Mouse (Mus musculus) forebrain, postnatal 0 days (tissue): ENCODE measurements around the gene Esrp2. TPM values are rescaled to one million over a fixed set of nuclear protein-coding genes. Genes with fewer than 3 reads are reported as not detected.

ENCODE experiments used
- ATAC-seq: fragments of 200-750 bp; cut with Nextera tagmentation; 2 replicates; pipeline ENCODE4 v1.8.0; 2017; ENCODE audit warnings: mild to moderate bottlenecking, moderate library complexity
- DNase-seq: peaks from one replicate; pipeline ENCODE4 v3.0.0-alpha.2; 2015
- H3K27ac ChIP-seq: fragments of 300-500 bp; sonication (generic); 2 replicates; pipeline ENCODE4 v1.5.1; 2014; ENCODE audit warnings: low read depth, mild to moderate bottlenecking, antibody characterized with exemption, low read length, moderate library complexity, mixed read lengths
- H3K27me3 ChIP-seq: fragments of 300-500 bp; sonication (generic); 2 replicates; pipeline ENCODE4 v1.6.1; 2014; ENCODE audit warnings: mild to moderate bottlenecking, low read length, mixed read lengths; ENCODE audit not compliant: insufficient read depth
- H3K36me3 ChIP-seq: fragments of 300-500 bp; sonication (generic); 2 replicates; pipeline ENCODE4 v1.6.1; 2014; ENCODE audit warnings: mild to moderate bottlenecking, moderate library complexity; ENCODE audit not compliant: insufficient read depth
- H3K4me1 ChIP-seq: fragments of 300-500 bp; sonication (generic); 2 replicates; pipeline ENCODE4 v1.6.1; 2014; ENCODE audit warnings: antibody characterized with exemption; ENCODE audit not compliant: insufficient read depth
- H3K4me2 ChIP-seq: fragments of 300-500 bp; sonication (generic); 2 replicates; pipeline ENCODE4 v1.6.1; 2014; ENCODE audit warnings: low read depth, mild to moderate bottlenecking, moderate library complexity
- H3K4me3 ChIP-seq: fragments of 300-500 bp; sonication (generic); 2 replicates; pipeline ENCODE4 v1.5.1; 2014; ENCODE audit warnings: low read depth, low read length, mixed read lengths
- H3K9ac ChIP-seq: fragments of 300-500 bp; sonication (generic); 2 replicates; pipeline ENCODE4 v1.6.1; 2014; ENCODE audit warnings: mild to moderate bottlenecking
- H3K9me3 ChIP-seq: fragments of 300-500 bp; sonication (generic); 2 replicates; pipeline ENCODE4 v1.6.1; 2016; ENCODE audit warnings: low read length
- CTCF ChIP-seq: sonication (generic); IDR thresholded peaks from 2 replicates; pipeline ENCODE4 v1.5.1; 2016; ENCODE audit warnings: antibody characterized with exemption, control low read depth, low read depth
- WGBS: fragments of 180-500 bp; shearing (Covaris S2); extraction: QIAGEN DNeasy Blood & Tissue Kit; methylation state at CpG from one replicate; pipeline ENCODE4 v1.1.7; 2014; 5-methylcytosine and 5-hydroxymethylcytosine counted together
- polyA plus RNA-seq: library from polyadenylated mRNA; unstranded; fragments of >200 nt; fragmentation: Nextera tagmentation; extraction: Ambion mirVana; gene quantifications from 2 replicates; pipeline ENCODE4 v1.2.1, GENCODE M21; 2015
- total RNA-seq: library from RNA; depleted of rRNA; stranded (reverse); fragments of >200 nt; gene quantifications from 2 replicates; pipeline ENCODE4 v1.2.3, GENCODE M21; 2014

Gene Esrp2
- total and polyA plus RNA-seq, 2 experiments from 2014 or later = 0.14 TPM; not detected in 1

- H3K4me1 ChIP-seq = peaks cover 10% of the 10 kb centered on the region
- H3K36me3 ChIP-seq = no peaks in the 10 kb centered on the region
- ATAC-seq = no peak
- no peak overlapping the region for H3K27ac ChIP-seq
- no peak overlapping the region for H3K4me2 ChIP-seq
- no peak overlapping the region for H3K9ac ChIP-seq
- H3K27me3 ChIP-seq = no peaks in the 10 kb centered on the region
- no peak for TF ChIP-seq CTCF
- DNase-seq = no peak
- 81% methylated on average over 6 of the region's 6 CpGs for WGBS
- H3K4me3 ChIP-seq = no peak overlapping the region
- H3K9me3 ChIP-seq = no peaks in the 10 kb centered on the region
Measured at GRCm38 (mm10) chr8:106147868-106148565, 11.2 kb upstream of the Esrp2 start.

- Histone ChIP-seq H3K4me2 (no peak overlapping the region), H3K36me3 (no peaks in the 10 kb centered on the region), H3K4me1 (peaks cover 5% of the 10 kb centered on the region), H3K27me3 (no peaks in the 10 kb centered on the region), H3K27ac (no peak overlapping the region), H3K9me3 (no peaks in the 10 kb centered on the region), H3K4me3 (no peak overlapping the region), H3K9ac (no peak overlapping the region)
- no peak for ATAC-seq
- WGBS = 87% methylated on average over 4 of the region's 4 CpGs
- TF ChIP-seq CTCF = no peak
- DNase-seq = no peak
Measured at GRCm38 (mm10) chr8:106146014-106146413, 9.2 kb upstream of the Esrp2 start.

GRCm38 (mm10) chr8:106145331-106145730 is 8.6 kb upstream of the Esrp2 start:
- Histone ChIP-seq H3K4me3 (no peak overlapping the region), H3K4me1 (no peaks in the 10 kb centered on the region), H3K4me2 (no peak overlapping the region), H3K27me3 (no peaks in the 10 kb centered on the region), H3K9ac (no peak overlapping the region), H3K36me3 (no peaks in the 10 kb centered on the region), H3K27ac (no peak overlapping the region), H3K9me3 (no peaks in the 10 kb centered on the region)
- no peak for TF ChIP-seq CTCF
- ATAC-seq (no peak), DNase-seq (no peak)
- 88% methylated on average over 2 of the region's 2 CpGs for WGBS

- 17% methylated on average over 13 of the region's 13 CpGs for WGBS
- Histone ChIP-seq H3K27ac (no peak overlapping the region), H3K36me3 (no peaks in the 10 kb centered on the region), H3K9ac (no peak overlapping the region), H3K4me3 (no peak overlapping the region), H3K4me1 (peaks cover 16% of the 10 kb centered on the region), H3K27me3 (peaks cover 32% of the 10 kb centered on the region), H3K9me3 (no peaks in the 10 kb centered on the region), H3K4me2 (no peak overlapping the region)
- TF ChIP-seq CTCF = peak; percentile 93
- DNase-seq = peak; percentile 90
- ATAC-seq = peak; percentile 85
Measured at GRCm38 (mm10) chr8:106140769-106141168, 4.0 kb upstream of the Esrp2 start.

GRCm38 (mm10) chr8:106140191-106140590 is 3.4 kb upstream of the Esrp2 start:
- Histone ChIP-seq H3K4me2 (no peak overlapping the region), H3K4me1 (peaks cover 16% of the 10 kb centered on the region), H3K4me3 (no peak overlapping the region), H3K36me3 (no peaks in the 10 kb centered on the region), H3K9ac (no peak overlapping the region), H3K9me3 (no peaks in the 10 kb centered on the region), H3K27me3 (peaks cover 38% of the 10 kb centered on the region), H3K27ac (no peak overlapping the region)
- ATAC-seq = no peak
- no peak for DNase-seq
- TF ChIP-seq CTCF = no peak
- 67% methylated on average over 5 of the region's 5 CpGs for WGBS

GRCm38 (mm10) chr8:106138616-106139015 is 1.8 kb upstream of the Esrp2 start:
- ATAC-seq = no peak
- no peaks in the 10 kb centered on the region for H3K36me3 ChIP-seq
- H3K4me1 ChIP-seq = peaks cover 16% of the 10 kb centered on the region
- no peak overlapping the region for H3K27ac ChIP-seq
- H3K9me3 ChIP-seq = no peaks in the 10 kb centered on the region
- 0 out of 2 replicates have a peak overlapping the region, but pooled peaks have one; percentile 35 for H3K9ac ChIP-seq
- H3K4me2 ChIP-seq = peak overlapping the region; percentile 88
- no peak for TF ChIP-seq CTCF
- DNase-seq = no peak
- WGBS = 16% methylated on average over 7 of the region's 7 CpGs
- H3K4me3 ChIP-seq = peak overlapping the region; percentile 44
- H3K27me3 ChIP-seq = peaks cover 53% of the 10 kb centered on the region

- H3K9ac ChIP-seq = peak overlapping the region; percentile 35
- peaks cover 16% of the 10 kb centered on the region for H3K4me1 ChIP-seq
- no peak overlapping the region for H3K27ac ChIP-seq
- H3K36me3 ChIP-seq = no peaks in the 10 kb centered on the region
- peak overlapping the region; percentile 88 for H3K4me2 ChIP-seq
- peak overlapping the region; percentile 44 for H3K4me3 ChIP-seq
- H3K9me3 ChIP-seq = no peaks in the 10 kb centered on the region
- WGBS = 2% methylated on average over 24 of the region's 24 CpGs
- DNase-seq (peak; percentile 36), ATAC-seq (peak; percentile 17; the same call in 1 of the 2 replicates)
- peaks cover 53% of the 10 kb centered on the region for H3K27me3 ChIP-seq
- no peak for TF ChIP-seq CTCF
Measured at GRCm38 (mm10) chr8:106137906-106138477, 1.2 kb upstream of the Esrp2 start.
